Mouse (Mus musculus) kidney, postnatal 14 days (tissue): ENCODE measurements at regions not wholly inside any gene's neighbourhood (a gene's known extent, or its start where the extent isn't known, plus 50 kb on each side); places are given as distances from the start of the nearest gene placed in this dataset.
"Not testable (repeated sequence)": the region's sequence is repeated elsewhere in the genome, so short reads cannot be mapped to it uniquely, and the experiment has no call there.

Source experiments
- DNase-seq: peaks from one replicate; pipeline ENCODE4 v3.0.0; 2022; ENCODE audit warnings: mixed read lengths

DNA sequence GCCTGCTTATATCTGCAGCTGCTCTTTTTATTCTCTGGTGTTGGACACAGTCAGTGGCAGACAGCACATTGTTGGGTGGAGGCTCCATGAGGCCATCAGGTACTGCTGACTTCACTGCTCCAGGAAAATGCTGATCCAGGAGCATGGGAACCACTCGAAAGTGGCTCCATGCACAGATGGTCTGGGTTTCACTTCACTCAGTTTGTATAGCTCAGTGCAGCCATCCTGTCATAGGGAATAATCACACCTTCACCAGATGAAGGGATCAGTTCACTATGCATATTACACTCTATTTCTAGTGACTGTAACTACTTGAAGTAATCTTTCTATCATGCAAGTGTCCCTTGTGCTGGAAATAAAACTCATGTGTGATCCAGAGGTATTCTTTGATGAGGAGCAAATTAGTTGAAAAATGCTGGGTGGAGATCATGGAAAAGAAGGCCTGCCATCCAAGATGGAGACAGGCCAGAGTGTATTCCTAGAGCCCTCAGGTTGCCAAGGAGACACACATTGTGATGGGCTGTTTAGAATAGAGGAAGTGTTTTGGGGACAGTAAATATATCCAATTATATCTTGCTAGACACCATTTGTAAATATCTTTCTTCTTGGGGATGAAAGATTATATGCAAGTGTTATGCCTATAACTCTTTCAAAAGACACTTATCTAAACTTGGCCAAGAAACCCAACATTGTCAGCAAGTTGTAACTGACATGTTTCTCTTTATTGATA, 103.7 kb upstream of the Arhgap42 start:
- DNase-seq = no peak

DNA sequence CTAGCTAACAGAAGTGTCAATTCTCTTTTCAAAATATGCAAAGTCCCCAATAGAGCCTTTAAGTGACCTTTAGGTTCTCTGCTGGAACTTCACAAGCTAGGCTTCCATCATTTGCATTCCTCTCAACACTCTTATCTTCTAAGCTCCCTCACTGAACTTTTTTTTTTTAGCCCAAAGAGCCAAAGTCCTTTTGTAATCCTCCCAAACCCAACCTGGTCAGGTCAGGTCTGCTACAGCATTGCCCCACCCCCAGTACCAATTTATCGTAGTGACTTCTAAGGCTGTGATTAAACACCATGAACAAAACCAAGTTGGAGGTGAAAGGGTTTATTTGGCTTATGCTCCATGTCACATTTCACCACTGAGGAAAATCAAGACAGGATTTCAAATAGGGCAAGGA, 79.7 kb upstream of the Arhgap42 start:
- DNase-seq = no peak

DNA sequence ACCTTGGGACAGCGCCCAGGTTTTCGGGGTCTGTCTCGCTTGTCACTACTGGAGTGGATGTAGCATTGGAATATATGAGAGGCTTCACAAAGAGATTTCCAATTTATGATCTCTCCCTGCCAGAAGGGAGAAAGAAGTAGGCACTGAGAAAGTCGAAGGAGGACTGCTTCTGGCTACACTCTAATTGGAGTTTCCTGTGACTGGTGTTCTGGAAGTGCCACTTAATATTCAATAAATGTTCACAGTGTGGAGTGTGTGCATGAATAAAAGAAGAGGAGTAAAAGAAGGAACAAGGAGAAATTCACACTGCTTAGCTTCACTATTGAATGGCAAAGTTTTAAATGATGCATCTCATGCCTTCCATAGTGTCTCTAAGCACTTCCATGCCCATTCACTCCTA, 77.1 kb upstream of the Arhgap42 start:
- no peak for DNase-seq

GRCm38 (mm10) chr9:9312274-9312673, 73.4 kb upstream of the Arhgap42 start:
- DNase-seq = no peak

- no peak for DNase-seq
Measured at GRCm38 (mm10) chr9:9311627-9312265, 72.8 kb upstream of the Arhgap42 start.

DNA sequence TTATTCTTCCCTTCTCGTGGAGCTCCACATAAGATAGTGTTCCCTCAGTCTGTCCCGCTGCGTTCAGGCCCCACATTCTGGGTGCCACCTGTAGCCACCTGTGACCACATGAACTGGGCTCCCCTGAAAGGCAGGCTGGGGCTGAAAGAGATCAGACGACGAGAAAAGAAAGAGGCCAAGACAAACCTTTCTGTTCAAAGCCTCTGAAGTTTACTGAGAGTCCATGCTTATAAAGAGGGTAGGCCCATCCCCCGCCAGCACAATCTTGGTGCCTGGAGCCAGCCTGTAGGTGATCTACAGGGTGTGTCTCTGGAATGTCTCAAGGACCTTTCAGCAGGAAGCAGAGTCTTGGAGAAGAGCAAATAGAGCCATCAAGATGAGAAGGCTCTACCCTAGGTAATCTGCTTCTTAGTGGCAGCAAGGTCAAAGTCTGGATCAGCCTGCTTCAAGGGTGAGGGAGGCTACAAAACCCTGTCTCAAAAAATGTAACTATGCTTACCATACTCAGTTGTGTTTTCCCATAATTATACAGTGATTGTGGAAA, 72.2 kb upstream of the Arhgap42 start:
- not testable (repeated sequence) for DNase-seq

GRCm38 (mm10) chr9:9290767-9291166, 51.9 kb upstream of the Arhgap42 start:
- no peak for DNase-seq

- DNase-seq = no peak
Measured at GRCm38 (mm10) chr9:9289570-9289969, 50.7 kb upstream of the Arhgap42 start.
